Mouse (Mus musculus) small intestine, adult 2 months (tissue): ENCODE measurements at regions not wholly inside any gene's neighbourhood (a gene's known extent, or its start where the extent isn't known, plus 50 kb on each side); places are given as distances from the start of the nearest gene placed in this dataset.

ENCODE experiments used
- H3K27ac ChIP-seq: fragments of 200-500 bp; 2 replicates; pipeline ENCODE4 v1.5.1; 2012; ENCODE audit warnings: low read depth, low read length, control low read depth, inconsistent platforms; ENCODE audit not compliant: insufficient read depth
- H3K27me3 ChIP-seq: fragments of 200-500 bp; 2 replicates; pipeline ENCODE4 v1.6.1; 2012; ENCODE audit warnings: mild to moderate bottlenecking, moderate library complexity, low read length, inconsistent platforms; ENCODE audit not compliant: control insufficient read depth, insufficient read depth
- H3K36me3 ChIP-seq: fragments of 200-500 bp; 2 replicates; pipeline ENCODE4 v1.6.1; 2012; ENCODE audit warnings: mild to moderate bottlenecking, low read length, control low read depth, inconsistent platforms; ENCODE audit not compliant: control insufficient read depth, insufficient read depth
- H3K4me1 ChIP-seq: fragments of 200-500 bp; 2 replicates; pipeline ENCODE4 v1.6.1; 2012; ENCODE audit warnings: low read length, inconsistent platforms, mixed read lengths; ENCODE audit not compliant: control insufficient read depth, insufficient read depth, insufficient read length
- H3K4me3 ChIP-seq: fragments of 200-500 bp; 2 replicates; pipeline ENCODE4 v1.5.1; 2012; ENCODE audit warnings: low read depth, mild to moderate bottlenecking, control low read depth, inconsistent platforms, low read length, moderate library complexity
- CTCF ChIP-seq: fragments of 200-500 bp; IDR thresholded peaks from 2 replicates; pipeline ENCODE4 v1.5.1; 2012; ENCODE audit warnings: low read depth, mild to moderate bottlenecking, control low read depth, inconsistent platforms, low read length, moderate library complexity, mixed read lengths; ENCODE audit not compliant: insufficient replicate concordance, insufficient read length; ENCODE audit errors: extremely low read depth
- POLR2A ChIP-seq: fragments of 200-500 bp; IDR thresholded peaks from 2 replicates; pipeline ENCODE4 v1.6.1; 2012; ENCODE audit warnings: low read depth, mild to moderate bottlenecking, control low read depth, inconsistent platforms, low read length, moderate library complexity
- WGBS: fragments of 180-500 bp; shearing (Covaris S2); methylation state at CpG from one replicate; pipeline ENCODE4 v1.1.7; 2018; 5-methylcytosine and 5-hydroxymethylcytosine counted together

DNA sequence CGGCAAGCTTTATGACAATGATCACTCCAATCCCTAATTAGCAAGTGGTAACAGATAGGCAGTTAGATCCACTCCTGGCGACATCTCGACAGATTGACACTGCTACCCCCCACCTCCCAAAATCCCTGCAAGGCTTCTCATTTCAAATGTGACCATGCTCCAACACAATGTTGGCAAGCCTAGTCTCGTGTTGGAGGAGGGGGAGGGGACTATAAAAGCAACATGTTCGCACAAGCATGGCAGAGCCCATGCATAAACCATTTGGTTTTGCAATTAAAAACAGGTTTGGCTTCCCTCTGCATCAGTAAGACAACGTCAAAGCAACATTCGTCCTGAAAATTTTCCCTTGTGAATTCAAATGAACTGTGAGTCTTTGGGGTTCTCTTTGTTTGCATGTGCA, 528.9 kb upstream of the 4930412O13Rik start:
- no peaks in the 10 kb centered on the region for H3K36me3 ChIP-seq
- no peak overlapping the region for H3K4me3 ChIP-seq
- H3K27me3 ChIP-seq: no peaks in the 10 kb centered on the region
- no peaks in the 10 kb centered on the region for H3K4me1 ChIP-seq
- no peak for TF ChIP-seq CTCF
- TF ChIP-seq POLR2A: no peak
- H3K27ac ChIP-seq: no peak overlapping the region
- WGBS: 56% methylated on average over 7 of the region's 7 CpGs

DNA sequence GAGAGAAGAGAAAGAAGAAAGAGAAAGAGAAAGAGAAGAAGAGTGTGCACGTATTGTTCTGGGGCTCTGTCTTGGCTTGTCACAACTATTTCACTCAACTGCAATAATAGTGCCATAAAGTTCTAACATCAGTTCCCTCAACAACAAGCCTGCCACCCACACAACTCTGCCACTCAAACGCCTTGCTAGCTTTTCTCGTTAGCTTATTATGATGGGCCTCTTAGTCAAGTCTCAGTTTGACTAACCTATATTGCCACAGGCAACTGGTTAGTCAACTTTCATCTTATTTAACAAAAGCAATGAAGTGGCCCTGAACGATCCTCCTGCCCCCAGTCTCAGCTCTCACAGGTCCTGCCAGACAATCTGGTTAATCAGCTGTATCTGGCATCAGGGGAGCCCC, 521.0 kb upstream of the 4930412O13Rik start:
- no peaks in the 10 kb centered on the region for H3K4me1 ChIP-seq
- H3K36me3 ChIP-seq: no peaks in the 10 kb centered on the region
- WGBS: 59% methylated on average over 4 of the region's 4 CpGs
- no peak overlapping the region for H3K4me3 ChIP-seq
- H3K27me3 ChIP-seq: no peaks in the 10 kb centered on the region
- TF ChIP-seq CTCF (no peak), POLR2A (no peak)
- H3K27ac ChIP-seq: no peak overlapping the region

DNA sequence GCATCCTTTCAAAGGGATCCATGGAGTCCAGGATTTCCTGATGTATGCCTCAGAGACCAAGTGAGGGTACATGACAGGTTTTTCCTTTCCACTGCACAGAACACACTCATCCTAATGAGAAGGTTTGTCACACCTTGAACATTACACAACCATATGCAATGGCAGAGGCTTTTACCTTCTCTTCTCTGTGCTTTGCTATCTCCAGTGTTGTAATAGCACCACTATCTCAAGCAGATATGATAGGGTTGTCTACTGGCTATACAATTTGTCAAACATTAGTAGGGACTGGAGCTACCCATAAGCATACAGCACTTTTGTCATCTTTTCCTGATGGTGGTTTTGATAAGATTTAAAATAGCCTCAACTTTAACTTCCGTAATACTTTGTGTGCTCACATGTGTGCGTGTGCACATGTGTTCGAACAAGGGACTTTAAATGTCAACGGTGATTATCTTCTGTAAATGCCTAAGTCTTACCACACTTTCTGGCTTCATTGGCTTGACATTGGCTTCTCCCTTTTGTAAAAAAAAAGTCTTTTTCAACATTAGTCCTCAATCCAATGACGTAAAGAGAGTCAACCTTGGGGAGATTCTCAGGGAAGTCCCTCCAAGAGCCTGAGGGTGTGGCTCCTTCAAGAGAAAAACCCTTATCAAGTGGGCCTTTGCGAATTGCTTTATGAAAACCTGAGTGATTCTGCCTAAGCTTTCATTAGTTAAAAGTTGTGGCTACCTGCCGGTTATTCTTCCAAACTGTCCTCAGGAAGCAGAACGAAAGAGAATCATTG, 513.1 kb upstream of the 4930412O13Rik start:
- H3K36me3 ChIP-seq: no peaks in the 10 kb centered on the region
- TF ChIP-seq CTCF (no peak), POLR2A (no peak)
- 63% methylated on average over 8 of the region's 8 CpGs for WGBS
- H3K4me1 ChIP-seq: no peaks in the 10 kb centered on the region
- H3K27ac ChIP-seq: no peak overlapping the region
- H3K4me3 ChIP-seq: no peak overlapping the region
- H3K27me3 ChIP-seq: no peaks in the 10 kb centered on the region

DNA sequence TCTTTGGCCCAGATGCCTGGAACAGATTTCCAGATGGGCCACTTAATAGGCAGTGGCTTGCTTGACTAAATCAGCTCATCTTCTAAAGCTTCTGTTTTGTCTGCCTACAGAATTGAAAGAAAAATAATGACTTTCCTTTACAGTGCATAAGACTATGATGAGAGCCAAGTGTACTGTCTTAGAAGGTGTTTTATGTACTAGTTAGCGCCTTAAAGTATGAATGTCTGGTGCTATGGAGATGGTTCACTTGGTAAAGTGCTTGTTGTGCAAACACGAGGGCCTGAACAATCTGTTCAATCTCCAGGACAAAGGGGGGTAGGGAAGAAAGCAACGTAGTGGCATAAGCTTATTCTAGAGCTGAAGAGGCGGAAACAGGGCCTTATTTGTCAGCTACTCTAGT, 511.5 kb upstream of the 4930412O13Rik start:
- H3K36me3 ChIP-seq: no peaks in the 10 kb centered on the region
- no peak overlapping the region for H3K27ac ChIP-seq
- no peaks in the 10 kb centered on the region for H3K4me1 ChIP-seq
- H3K27me3 ChIP-seq: no peaks in the 10 kb centered on the region
- WGBS: 62% methylated on average over 4 of the region's 4 CpGs
- H3K4me3 ChIP-seq: no peak overlapping the region
- TF ChIP-seq CTCF (no peak), POLR2A (no peak)

DNA sequence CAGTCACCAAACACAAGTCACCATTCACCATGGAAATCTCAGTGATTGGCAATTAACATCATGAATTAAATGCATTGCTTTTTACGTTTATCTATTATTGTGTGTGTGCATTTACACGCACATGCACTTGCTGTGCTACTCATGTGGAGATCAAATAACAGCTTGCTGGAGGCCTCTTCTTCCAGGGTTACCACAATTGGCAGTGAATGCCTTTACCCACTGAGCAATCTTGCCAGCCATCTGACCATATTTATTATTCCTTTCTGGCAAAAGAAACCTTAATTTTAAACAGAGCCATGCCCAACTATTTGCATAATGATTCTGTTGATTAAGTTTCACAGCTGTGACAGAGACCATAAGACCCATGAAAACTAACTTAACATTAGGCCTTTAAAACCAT, 494.5 kb upstream of the 4930412O13Rik start:
- TF ChIP-seq CTCF: no peak
- TF ChIP-seq POLR2A: no peak
- WGBS: 86% methylated on average over 2 of the region's 2 CpGs
- Histone ChIP-seq H3K4me1 (no peaks in the 10 kb centered on the region), H3K36me3 (no peaks in the 10 kb centered on the region), H3K4me3 (no peak overlapping the region), H3K27ac (no peak overlapping the region), H3K27me3 (no peaks in the 10 kb centered on the region)

DNA sequence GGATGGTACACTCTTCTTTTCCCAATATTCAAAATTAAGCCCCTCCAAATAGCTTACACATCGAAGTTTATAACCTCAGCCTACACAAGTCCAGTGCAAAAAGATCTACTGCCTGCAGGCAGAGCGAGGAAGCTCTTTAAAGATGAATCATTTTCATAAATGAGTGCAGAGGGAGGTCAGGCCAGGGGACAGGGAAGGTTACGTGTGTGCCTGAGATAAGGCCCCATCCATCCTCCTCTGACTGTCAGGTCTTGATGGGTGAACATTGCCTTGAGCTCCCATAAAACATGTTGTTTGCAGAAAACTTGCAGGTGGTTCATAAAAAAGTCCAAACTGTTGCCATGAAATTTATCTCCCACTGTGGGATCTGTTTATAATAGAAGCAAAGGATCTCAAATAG, 493.0 kb upstream of the 4930412O13Rik start:
- H3K4me1 ChIP-seq: no peaks in the 10 kb centered on the region
- no peak for TF ChIP-seq CTCF
- no peak for TF ChIP-seq POLR2A
- 44% methylated on average over 3 of the region's 3 CpGs for WGBS
- no peaks in the 10 kb centered on the region for H3K27me3 ChIP-seq
- no peak overlapping the region for H3K27ac ChIP-seq
- no peaks in the 10 kb centered on the region for H3K36me3 ChIP-seq
- no peak overlapping the region for H3K4me3 ChIP-seq

DNA sequence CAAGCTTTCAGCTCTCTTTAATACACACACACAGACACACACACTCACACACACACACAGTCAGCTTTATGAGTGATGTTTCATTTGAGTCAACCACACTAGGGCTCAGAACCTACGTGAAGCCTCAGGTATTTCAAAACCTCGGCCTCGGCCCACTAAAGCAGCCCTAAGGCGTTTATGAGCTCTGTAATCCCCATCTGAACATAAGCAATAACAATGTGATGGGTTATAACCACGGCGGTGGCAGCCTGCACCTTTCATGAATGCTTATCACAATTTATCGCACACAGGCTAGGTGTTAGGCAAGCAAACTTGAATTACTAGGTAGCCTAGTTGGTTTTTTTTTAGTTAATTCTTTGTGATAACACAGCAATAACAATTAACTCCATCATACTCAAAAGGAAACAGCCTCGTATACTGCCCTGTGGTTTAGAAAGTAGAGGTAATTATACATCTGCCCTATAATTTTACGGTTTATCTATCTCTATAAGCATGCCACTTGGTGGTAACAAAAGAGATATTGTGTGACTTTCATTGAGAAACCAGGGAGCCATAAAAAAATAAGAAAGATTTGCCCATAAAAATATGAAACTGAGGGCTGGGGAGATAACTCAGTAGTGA, 485.6 kb upstream of the 4930412O13Rik start:
- Histone ChIP-seq H3K4me1 (no peaks in the 10 kb centered on the region), H3K36me3 (no peaks in the 10 kb centered on the region), H3K4me3 (no peak overlapping the region), H3K27me3 (no peaks in the 10 kb centered on the region), H3K27ac (no peak overlapping the region)
- 26% methylated on average over 9 of the region's 9 CpGs for WGBS
- TF ChIP-seq POLR2A (no peak), CTCF (no peak)
